Mouse (Mus musculus) megakaryocyte, embryonic 14.5 days (primary cell): Measurements from ENCODE around the gene Tbk1. TPM values are rescaled to one million over a fixed set of nuclear protein-coding genes. Genes with fewer than 3 reads are reported as not detected.
A peak's percentile ranks its signal among the peaks of the same experiment; 100 is the strongest.

Experiments used
- H3K27me3 ChIP-seq: replicated peaks from 2 replicates; pipeline ENCODE3; 2012; ENCODE audit warnings: inconsistent platforms
- H3K36me3 ChIP-seq: replicated peaks from 2 replicates; pipeline ENCODE3; 2012; ENCODE audit warnings: low read length, inconsistent platforms, mixed read lengths
- H3K4me1 ChIP-seq: 2 replicates; pipeline ENCODE4 v1.6.1; 2012; ENCODE audit warnings: inconsistent platforms
- H3K4me3 ChIP-seq: replicated peaks from 2 replicates; pipeline ENCODE3; 2012; ENCODE audit warnings: moderate library complexity, mild to moderate bottlenecking, inconsistent platforms
- H3K9me3 ChIP-seq: 2 replicates; pipeline ENCODE4 v1.6.1; 2012; ENCODE audit warnings: inconsistent platforms
- FLI1 ChIP-seq: IDR thresholded peaks from 2 replicates; pipeline ENCODE4 v1.6.1; 2012; ENCODE audit warnings: low read length, inconsistent platforms, mixed read lengths
- GATA1 ChIP-seq: IDR thresholded peaks from 3 replicates; pipeline ENCODE4 v1.6.1; 2012; ENCODE audit warnings: mixed read lengths, low read length, inconsistent platforms, borderline replicate concordance
- polyA plus RNA-seq: library from polyadenylated mRNA; stranded (reverse); fragments of >175 nt; gene quantifications from 2 replicates; pipeline ENCODE4 v1.2.3, GENCODE M21; 2012; ENCODE audit warnings: low replicate concordance; ENCODE audit not compliant: insufficient read depth

Gene Tbk1
- polyA plus RNA-seq, result 2.7 TPM in 1 of 2 replicates, not detected in the other

DNA sequence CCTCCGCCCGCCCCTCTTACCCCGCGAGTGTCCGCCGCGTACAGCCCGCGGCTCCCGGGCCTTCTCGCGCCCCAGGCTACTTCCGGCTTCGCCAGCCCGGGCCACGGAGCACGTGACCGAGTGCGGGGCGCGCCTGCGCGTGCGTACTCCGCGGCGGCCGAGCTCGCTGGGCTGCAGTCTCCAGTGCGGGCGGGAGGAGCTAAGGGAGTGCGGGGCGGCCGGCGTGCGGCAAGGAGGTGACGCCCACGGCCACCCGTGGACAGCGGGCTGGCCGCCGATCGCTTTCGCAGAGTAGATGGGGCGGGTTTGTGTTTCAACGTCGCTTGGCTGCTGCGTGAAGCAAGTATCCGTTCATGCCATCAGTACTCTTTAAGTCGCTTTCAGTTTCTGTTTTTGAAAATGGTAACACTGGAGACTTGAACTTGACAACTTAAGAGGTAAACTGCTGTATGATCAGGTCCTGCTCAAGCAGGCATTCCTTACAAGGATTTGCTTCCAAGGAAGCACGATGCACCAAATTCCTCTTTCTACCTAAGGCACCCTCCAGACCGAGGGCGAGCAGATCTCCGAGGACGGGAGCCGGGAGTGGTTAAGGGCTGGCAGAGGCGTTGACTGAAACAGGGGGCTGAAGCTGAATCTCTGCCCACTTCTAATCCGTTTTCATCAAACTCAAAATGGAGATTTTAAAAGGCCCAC, at the start of gene Tbk1:
Gene Tbk1 (minus strand): TSS at position 113 of the 696 bp plus-strand sequence.
- TF ChIP-seq FLI1 (no peak), GATA1 (no peak)
- H3K4me3 ChIP-seq, result peak within 1 kb of the TSS; percentile 97
- peaks cover 56% of the 10 kb centered on the region for H3K4me1 ChIP-seq
- H3K9me3 ChIP-seq, result no peaks in the 10 kb centered on the region; the same call in 1 of the 2 replicates
- H3K36me3 ChIP-seq, result peaks cover 47% of the 10 kb centered on the region
- H3K27me3 ChIP-seq, result no peaks in the 10 kb centered on the region

DNA sequence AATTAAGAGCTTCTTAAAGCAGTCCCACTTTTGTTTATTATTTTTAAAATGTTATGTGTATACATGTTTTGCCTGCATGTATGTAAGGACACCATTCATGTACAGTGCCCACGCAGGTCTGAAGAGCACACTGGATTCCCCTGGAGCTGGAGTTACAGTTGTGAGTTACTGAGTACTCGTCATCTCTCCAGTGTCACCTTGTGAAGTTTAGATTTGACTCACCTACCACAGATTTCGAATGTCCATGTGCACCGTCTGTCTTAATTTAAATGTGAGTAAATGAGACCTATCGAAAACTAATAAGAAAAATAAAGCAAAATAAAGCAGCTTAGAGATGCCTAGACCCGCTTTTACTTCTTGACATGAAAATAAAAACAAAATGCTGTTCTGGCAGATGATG, 49.7 kb upstream of the Tbk1 start:
- Histone ChIP-seq H3K9me3 (no peaks in the 10 kb centered on the region), H3K4me1 (peaks cover 17% of the 10 kb centered on the region), H3K36me3 (no peaks in the 10 kb centered on the region), H3K4me3 (no peak overlapping the region), H3K27me3 (peaks cover 4% of the 10 kb centered on the region)
- TF ChIP-seq GATA1 (no peak), FLI1 (no peak)

GRCm38 (mm10) chr10:121634159-121634558, 47.6 kb upstream of the Tbk1 start:
- TF ChIP-seq FLI1 (no peak), GATA1 (no peak)
- no peaks in the 10 kb centered on the region for H3K9me3 ChIP-seq
- peaks cover 11% of the 10 kb centered on the region for H3K4me1 ChIP-seq
- no peaks in the 10 kb centered on the region for H3K36me3 ChIP-seq
- no peaks in the 10 kb centered on the region for H3K27me3 ChIP-seq
- H3K4me3 ChIP-seq, result no peak overlapping the region

DNA sequence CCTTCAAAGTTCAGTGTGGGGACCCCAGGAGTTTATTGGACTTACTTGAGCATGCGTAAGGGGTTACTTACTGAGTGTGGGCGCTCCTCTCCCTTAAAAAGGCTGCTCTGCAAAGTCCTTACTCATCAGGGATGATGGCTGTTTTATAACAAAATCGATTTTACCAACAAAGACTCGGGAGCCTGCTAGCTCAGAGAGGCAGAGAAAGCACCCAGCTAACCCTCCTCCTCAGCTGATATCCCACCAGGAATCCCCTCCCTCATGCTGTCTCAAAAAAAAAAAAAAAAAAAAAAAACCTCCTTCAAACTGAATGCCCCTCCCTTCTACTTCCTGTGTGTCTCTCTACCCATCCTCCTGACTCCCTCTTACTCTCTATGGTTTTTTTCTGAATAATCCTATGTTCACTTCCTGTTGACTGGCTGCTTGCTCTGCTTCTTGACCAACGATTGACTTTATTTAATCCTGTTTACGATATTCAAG, 42.0 kb upstream of the Tbk1 start:
- no peak for TF ChIP-seq GATA1
- no peak for TF ChIP-seq FLI1
- Histone ChIP-seq H3K27me3 (no peaks in the 10 kb centered on the region), H3K36me3 (peaks cover 3% of the 10 kb centered on the region), H3K4me1 (peaks cover 36% of the 10 kb centered on the region), H3K9me3 (no peaks in the 10 kb centered on the region), H3K4me3 (no peak overlapping the region)

DNA sequence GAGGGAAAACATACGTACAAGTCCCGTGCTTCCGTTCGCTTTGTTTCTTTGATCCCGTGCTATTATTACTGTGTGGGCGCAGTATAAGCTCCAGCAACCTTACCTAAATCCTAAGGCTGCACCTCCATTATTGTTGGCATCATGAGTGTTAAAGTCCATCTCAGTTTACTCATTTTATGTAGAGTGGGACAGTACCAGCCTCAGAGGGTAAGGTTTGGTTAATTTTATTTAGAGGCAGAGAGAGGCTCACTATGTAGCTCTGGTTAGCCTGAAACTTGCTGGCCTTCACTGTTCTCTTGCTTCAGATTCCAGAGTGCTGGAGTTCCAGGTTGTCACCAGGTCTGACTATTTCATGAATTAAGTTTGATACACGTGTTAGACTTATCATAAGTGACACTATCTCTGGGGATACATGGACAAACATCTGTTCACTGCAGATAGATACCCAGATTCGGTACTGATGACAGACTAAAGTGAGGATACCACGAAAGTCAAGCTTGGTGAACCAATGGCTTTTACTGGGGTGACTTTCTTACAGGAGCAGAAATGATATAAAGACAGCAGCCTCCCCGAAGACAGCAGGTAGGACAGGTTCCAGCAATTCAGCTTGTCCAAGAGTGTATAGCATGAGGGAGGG, 40.7 kb upstream of the Tbk1 start:
- H3K4me3 ChIP-seq, result no peak overlapping the region
- TF ChIP-seq GATA1, result no peak
- no peak for TF ChIP-seq FLI1
- H3K9me3 ChIP-seq, result no peaks in the 10 kb centered on the region
- H3K36me3 ChIP-seq, result peaks cover 14% of the 10 kb centered on the region
- peaks cover 38% of the 10 kb centered on the region for H3K4me1 ChIP-seq
- no peaks in the 10 kb centered on the region for H3K27me3 ChIP-seq

DNA sequence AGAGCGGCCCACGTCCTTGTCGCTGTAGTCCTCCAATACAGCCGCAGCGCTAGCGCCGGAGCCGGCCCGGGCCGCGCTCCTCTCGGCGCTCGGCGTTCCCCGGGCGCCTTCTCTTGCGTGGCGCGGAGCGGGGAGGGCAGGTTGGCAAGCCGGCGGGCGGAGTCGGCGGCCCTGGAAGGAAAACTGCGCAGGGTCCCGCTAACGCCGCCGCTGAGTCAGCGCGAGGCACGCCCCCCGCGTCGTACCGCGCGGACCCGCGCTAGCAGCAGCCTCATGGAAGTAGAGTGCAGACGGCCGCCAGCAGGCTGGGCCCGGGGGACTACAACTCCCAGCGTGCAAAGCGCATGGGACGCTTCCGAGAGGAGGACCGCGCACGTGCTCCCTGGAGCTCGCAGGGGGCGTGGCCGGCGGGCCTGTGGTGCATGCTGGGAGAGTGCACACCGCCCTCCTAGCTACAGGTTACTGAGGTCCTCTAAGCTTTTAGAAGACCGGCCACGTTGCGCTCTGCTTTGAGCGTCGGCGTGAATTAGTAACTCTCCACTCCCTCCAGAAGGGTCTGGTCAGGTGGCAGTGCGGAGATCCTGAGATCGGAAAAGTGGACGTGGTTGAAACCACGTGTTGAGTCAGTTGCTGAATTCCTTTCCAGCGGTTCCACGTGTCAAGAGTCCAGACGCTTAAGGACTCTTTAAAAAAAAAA, 39.7 kb upstream of the Tbk1 start, which contains the start of gene Xpot:
Gene Xpot (minus strand): TSS at position 147 of the 697 bp plus-strand sequence.
- Histone ChIP-seq H3K9me3 (no peaks in the 10 kb centered on the region), H3K4me3 (peak within 1 kb of the TSS; percentile 96), H3K27me3 (no peaks in the 10 kb centered on the region), H3K36me3 (peaks cover 24% of the 10 kb centered on the region), H3K4me1 (peaks cover 38% of the 10 kb centered on the region)
- no peak for TF ChIP-seq GATA1
- no peak for TF ChIP-seq FLI1

DNA sequence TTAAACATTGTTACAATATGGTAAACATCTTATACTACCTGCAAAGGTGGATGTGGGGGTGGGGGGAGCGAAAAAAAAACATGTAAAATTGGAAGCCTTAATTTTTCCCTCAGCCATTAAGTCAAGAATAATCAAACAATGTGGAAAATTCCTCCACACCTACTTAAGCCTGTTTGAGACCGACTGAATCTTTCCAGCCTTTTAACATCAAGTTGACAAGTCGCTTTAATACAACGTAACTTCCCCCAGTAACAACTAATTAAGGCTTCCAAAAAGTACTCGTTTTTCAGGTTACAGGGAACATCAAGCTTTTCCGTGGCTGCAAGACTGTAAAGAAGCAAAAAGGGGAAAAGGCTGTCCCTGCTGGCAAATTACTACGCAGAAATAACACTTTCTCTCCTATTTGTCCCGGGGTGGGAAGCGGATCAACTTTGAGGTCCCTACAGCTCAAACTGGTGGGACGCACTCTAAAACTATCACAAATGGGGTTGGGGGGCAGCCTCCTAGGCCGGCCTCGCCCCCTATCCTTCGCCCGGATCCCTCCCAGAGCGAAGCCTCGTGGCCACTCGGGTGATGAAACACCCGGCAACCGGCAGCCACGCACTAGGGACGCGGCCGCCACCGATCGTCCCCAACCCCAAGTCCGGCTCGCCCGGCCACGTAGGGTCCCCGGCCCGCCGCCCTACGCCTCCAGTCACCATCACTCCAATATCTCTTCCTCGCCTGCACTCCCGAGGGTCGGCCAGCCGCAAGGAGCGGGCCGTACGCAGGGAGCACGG, 39.0 kb upstream of the Tbk1 start:
- peaks cover 38% of the 10 kb centered on the region for H3K4me1 ChIP-seq
- no peak for TF ChIP-seq FLI1
- TF ChIP-seq GATA1, result no peak
- no peaks in the 10 kb centered on the region for H3K9me3 ChIP-seq
- peaks cover 31% of the 10 kb centered on the region for H3K36me3 ChIP-seq
- H3K27me3 ChIP-seq, result no peaks in the 10 kb centered on the region
- H3K4me3 ChIP-seq, result peak overlapping the region; percentile 96

DNA sequence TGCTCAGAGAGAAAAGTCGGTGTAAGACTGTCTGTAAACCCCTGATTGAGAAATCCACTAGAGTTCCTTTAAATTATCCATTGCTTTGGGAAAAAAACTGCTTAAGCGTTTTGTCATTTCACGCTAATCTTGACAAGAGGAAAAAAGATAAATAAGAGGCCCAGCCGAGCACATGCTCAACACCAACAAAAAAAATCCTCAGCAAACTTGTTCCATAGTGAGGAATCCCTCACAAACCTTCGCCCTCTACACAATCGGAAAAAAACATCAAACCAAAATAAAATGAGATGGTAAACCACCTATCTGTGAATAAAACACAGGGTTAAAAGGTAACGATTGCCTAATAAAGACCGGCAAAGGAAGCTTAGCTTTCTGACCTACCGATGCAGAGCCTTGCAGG, 38.4 kb upstream of the Tbk1 start:
- no peaks in the 10 kb centered on the region for H3K9me3 ChIP-seq
- H3K27me3 ChIP-seq, result no peaks in the 10 kb centered on the region
- TF ChIP-seq FLI1, result no peak
- no peak for TF ChIP-seq GATA1
- H3K4me1 ChIP-seq, result peaks cover 37% of the 10 kb centered on the region
- H3K4me3 ChIP-seq, result peak overlapping the region; percentile 96
- H3K36me3 ChIP-seq, result peaks cover 37% of the 10 kb centered on the region

GRCm38 (mm10) chr10:121623670-121624069, 37.1 kb upstream of the Tbk1 start:
- no peaks in the 10 kb centered on the region for H3K9me3 ChIP-seq
- H3K36me3 ChIP-seq, result peaks cover 50% of the 10 kb centered on the region
- no peaks in the 10 kb centered on the region for H3K27me3 ChIP-seq
- TF ChIP-seq GATA1, result no peak
- no peak for TF ChIP-seq FLI1
- peaks cover 28% of the 10 kb centered on the region for H3K4me1 ChIP-seq
- no peak overlapping the region for H3K4me3 ChIP-seq
